Comparison of ENCODE assay signal across 9 mouse cellular contexts in genomic region chr3:135513270-135513669, GRCm38 (mm10). TPM values are rescaled to one million over a fixed set of nuclear protein-coding genes. Genes with fewer than 3 reads are reported as not detected.
DNase-seq lines count a peak whose midpoint lies in the region; ATAC-seq lines count a peak whose summit lies in the region.
"Had no signal": no experiment of that assay in that cellular context is flagged by ENCODE, and none has a peak within 500 bp of the region (broad histone marks: within the 10 kb centered on the region; RNA-seq: fewer than 3 reads in every experiment).

No protein-coding gene starts in this region.

- H3K4me3 ChIP-seq in heart, embryonic 13.5 days = peak overlapping the region; percentile 17; the same call in 1 of the 2 replicates
- H3K4me3 ChIP-seq in forebrain, embryonic 10.5 days = peak overlapping the region; percentile 19
- no peak overlapping the region for H3K4me3 ChIP-seq in midbrain, embryonic 11.5 days (ENCODE audit: low read depth, low read length)
- H3K4me3 ChIP-seq: erythroblast, embryonic 14.5 days had no signal

- H3K27me3 ChIP-seq in heart, embryonic 13.5 days (replicated peaks) = no peaks in the 10 kb centered on the region
- H3K27me3 ChIP-seq in forebrain, embryonic 10.5 days (ENCODE audit: poor library complexity, severe bottlenecking) = no peaks in the 10 kb centered on the region
- no peaks in the 10 kb centered on the region for H3K27me3 ChIP-seq in midbrain, embryonic 11.5 days (ENCODE audit: control insufficient read depth, insufficient read depth, low read length)

- DNase-seq in heart, adult 8-10 months (ENCODE audit: low spot score) = no peak
- peak; percentile 73 for DNase-seq in ES-CJ7 (ENCODE audit: low read depth, low spot score)
- no peak for DNase-seq in forebrain, embryonic 10.5 days (ENCODE audit: extremely low spot score, low spot score)
- peak; percentile 85 for DNase-seq in midbrain, embryonic 11.5 days (ENCODE audit: low spot score, missing footprints)
- no peak for DNase-seq in adrenal gland, adult 2 months
- DNase-seq in kidney, adult 8-10 months = no peak
- no peak for DNase-seq in B cell, adult 2 months

- 47% methylated on average over 11 of the region's 11 CpGs for WGBS in heart, embryonic 13.5 days
- WGBS in forebrain, embryonic 10.5 days = 44% methylated on average over 11 of the region's 11 CpGs
- WGBS in midbrain, embryonic 11.5 days = 34% methylated on average over 11 of the region's 11 CpGs

- peak overlapping the region; percentile 40 for H3K4me2 ChIP-seq in heart, embryonic 13.5 days
- H3K4me2 ChIP-seq in midbrain, embryonic 11.5 days = peak overlapping the region; percentile 18; the same call in 1 of the 2 replicates

- ATAC-seq in heart, embryonic 13.5 days (ENCODE audit: extremely low read depth, insufficient number of reproducible peaks, low FRiP score, low TSS enrichment) = no peak
- ATAC-seq in midbrain, embryonic 11.5 days (ENCODE audit: low FRiP score) = no peak

- H3K9ac ChIP-seq in heart, embryonic 13.5 days = no peak overlapping the region
- H3K9ac ChIP-seq in midbrain, embryonic 11.5 days (ENCODE audit: low read length) = no peak overlapping the region

- peaks cover 29% of the 10 kb centered on the region for H3K36me3 ChIP-seq in heart, embryonic 13.5 days
- H3K36me3 ChIP-seq in forebrain, embryonic 10.5 days (replicated peaks) = no peaks in the 10 kb centered on the region
- H3K36me3 ChIP-seq in midbrain, embryonic 11.5 days (ENCODE audit: control insufficient read depth, insufficient read depth, low read length) = no peaks in the 10 kb centered on the region

- H3K4me1 ChIP-seq in heart, embryonic 13.5 days = peaks cover 48% of the 10 kb centered on the region
- H3K4me1 ChIP-seq in forebrain, embryonic 10.5 days = peaks cover 13% of the 10 kb centered on the region
- H3K4me1 ChIP-seq in midbrain, embryonic 11.5 days (ENCODE audit: control insufficient read depth, insufficient read depth, low read length) = no peaks in the 10 kb centered on the region

- H3K9me3 ChIP-seq in heart, embryonic 13.5 days = no peaks in the 10 kb centered on the region
- no peaks in the 10 kb centered on the region for H3K9me3 ChIP-seq in forebrain, embryonic 10.5 days
- H3K9me3 ChIP-seq in midbrain, embryonic 11.5 days (ENCODE audit: control insufficient read depth, low read length) = no peaks in the 10 kb centered on the region

- H3K27ac ChIP-seq in heart, embryonic 13.5 days (replicated peaks) = peak overlapping the region; percentile 32; the same call in 1 of the 2 replicates
- H3K27ac ChIP-seq in forebrain, embryonic 10.5 days = no peak overlapping the region
- no peak overlapping the region for H3K27ac ChIP-seq in midbrain, embryonic 11.5 days (ENCODE audit: low read depth, low read length)

RNA-seq across cellular contexts. Expression of gene Manba, which starts 27.9 kb away (rescaled TPM):
- polyA plus RNA-seq in heart, embryonic 13.5 days (2015; fragmentation: Nextera tagmentation; extraction: Ambion mirVana) = 31.5 and 37.4 TPM in 2 replicates
- total RNA-seq in heart, adult 8-10 months (2022) = 10 to 100 TPM; 15.8 to 19.3 (median 16.8) TPM
- polyA plus RNA-seq in forebrain, embryonic 10.5 days (2016; fragmentation: Nextera tagmentation; extraction: Ambion mirVana) = 3.9 and 4.4 TPM in 2 replicates
- 4.4 and 5.8 TPM in 2 replicates for polyA plus RNA-seq in midbrain, embryonic 11.5 days (2014; fragmentation: Nextera tagmentation; extraction: Ambion mirVana)
- 10 to 100 TPM; 12.1 to 14.3 TPM for total RNA-seq in adrenal gland, adult 2 months (2021)
- polyA plus RNA-seq in adrenal gland, adult 2 months (2012; rRNA removed) = 4.0 and 5.6 TPM in 2 replicates
- polyA plus RNA-seq: erythroblast, embryonic 14.5 days had no signal

Comparison
In these comparisons a context has a peak if more than half of its experiments do, and no peak if none do; other contexts are left out.
1. DNase-seq: peak in ES-CJ7 (single experiment) and midbrain, embryonic 11.5 days (single experiment); none in heart, adult 8-10 months (single experiment), forebrain, embryonic 10.5 days (single experiment), adrenal gland, adult 2 months (single experiment), kidney, adult 8-10 months (0 of 2) and B cell, adult 2 months (0 of 2).